Mouse (Mus musculus) forebrain, embryonic 16.5 days (tissue): ENCODE measurements around the gene Psme4. TPM values are rescaled to one million over a fixed set of nuclear protein-coding genes. Genes with fewer than 3 reads are reported as not detected.

Experiments
- ATAC-seq: fragments of 200-750 bp; cut with Nextera tagmentation; 2 replicates; pipeline ENCODE4 v1.8.0; 2017; ENCODE audit warnings: mild to moderate bottlenecking, moderate library complexity
- H3K27ac ChIP-seq: fragments of 300-500 bp; sonication (generic); 2 replicates; pipeline ENCODE4 v1.5.1; 2014; ENCODE audit warnings: low read length, control low read depth
- H3K27me3 ChIP-seq: fragments of 300-500 bp; sonication (generic); replicated peaks from 2 replicates; pipeline ENCODE4 v1.6.1; 2014; ENCODE audit warnings: low read length; ENCODE audit not compliant: control insufficient read depth, insufficient read depth
- H3K36me3 ChIP-seq: fragments of 300-500 bp; sonication (generic); 2 replicates; pipeline ENCODE4 v1.6.1; 2014; ENCODE audit not compliant: control insufficient read depth, insufficient read depth
- H3K4me1 ChIP-seq: fragments of 300-500 bp; sonication (generic); replicated peaks from 2 replicates; pipeline ENCODE4 v1.6.1; 2014; ENCODE audit warnings: low read length; ENCODE audit not compliant: control insufficient read depth, insufficient read depth
- H3K4me2 ChIP-seq: fragments of 300-500 bp; sonication (generic); 2 replicates; pipeline ENCODE4 v1.6.1; 2014; ENCODE audit warnings: mild to moderate bottlenecking, low read length, control low read depth
- H3K4me3 ChIP-seq: fragments of 300-500 bp; sonication (generic); replicated peaks from 2 replicates; pipeline ENCODE4 v1.5.1; 2014; ENCODE audit warnings: mild to moderate bottlenecking, low read length, control low read depth
- H3K9ac ChIP-seq: fragments of 300-500 bp; sonication (generic); replicated peaks from 2 replicates; pipeline ENCODE4 v1.6.1; 2014; ENCODE audit warnings: low read depth, low read length, control low read depth
- H3K9me3 ChIP-seq: fragments of 300-500 bp; sonication (generic); 2 replicates; pipeline ENCODE4 v1.6.1; 2016; ENCODE audit warnings: low read length; ENCODE audit not compliant: control insufficient read depth
- WGBS: fragments of 180-500 bp; shearing (Covaris S2); extraction: QIAGEN DNeasy Blood & Tissue Kit; methylation state at CpG from one replicate; pipeline ENCODE4 v1.1.7; 2014; 5-methylcytosine and 5-hydroxymethylcytosine counted together
- polyA plus RNA-seq: library from polyadenylated mRNA; unstranded; fragments of >200 nt; fragmentation: Nextera tagmentation; extraction: Ambion mirVana; gene quantifications from 2 replicates; pipeline ENCODE4 v1.2.1, GENCODE M21; 2015

The Psme4 gene
- polyA plus RNA-seq, result 17.2 and 17.6 TPM in 2 replicates

GRCm38 (mm10) chr11:30771267-30771903 lies at the start of gene Psme4:
Gene Psme4 (plus strand): TSS chr11:30771726.
- ATAC-seq, result peak; percentile 98
- peaks cover 14% of the 10 kb centered on the region for H3K4me1 ChIP-seq
- H3K4me2 ChIP-seq, result peak within 1 kb of the TSS; percentile 80
- no peaks in the 10 kb centered on the region for H3K36me3 ChIP-seq
- H3K9ac ChIP-seq, result peak within 1 kb of the TSS; percentile 92
- 1% methylated on average over 36 of the region's 43 CpGs for WGBS
- peak within 1 kb of the TSS; percentile 91 for H3K27ac ChIP-seq
- no peaks in the 10 kb centered on the region for H3K9me3 ChIP-seq
- H3K27me3 ChIP-seq, result no peaks in the 10 kb centered on the region
- H3K4me3 ChIP-seq, result peak within 1 kb of the TSS; percentile 96

DNA sequence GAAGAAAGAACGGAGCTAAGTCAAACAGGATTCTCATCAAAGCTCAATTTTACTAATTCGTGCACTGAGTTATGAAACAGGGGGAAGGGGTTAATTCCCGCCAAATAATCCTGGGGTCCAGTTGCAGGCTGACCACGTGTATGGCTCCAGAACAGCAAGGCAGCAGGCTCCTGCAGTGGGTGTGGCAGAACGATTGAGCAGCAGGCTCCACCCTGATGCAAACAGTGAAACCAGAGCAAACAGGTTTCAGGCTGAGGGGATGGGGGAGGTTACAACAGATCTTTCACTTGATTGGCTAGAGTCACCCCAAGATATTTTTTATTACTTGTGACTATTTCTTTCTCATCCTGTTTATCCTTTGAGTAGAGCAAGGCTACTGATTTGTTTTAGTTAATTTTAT lies 48.1 kb upstream of the Psme4 start:
- Histone ChIP-seq H3K4me3 (no peak overlapping the region), H3K36me3 (no peaks in the 10 kb centered on the region), H3K4me1 (no peaks in the 10 kb centered on the region), H3K27me3 (no peaks in the 10 kb centered on the region), H3K9me3 (no peaks in the 10 kb centered on the region), H3K27ac (no peak overlapping the region), H3K9ac (no peak overlapping the region), H3K4me2 (no peak overlapping the region)
- 64% methylated on average over 5 of the region's 5 CpGs for WGBS
- ATAC-seq, result no peak

- Histone ChIP-seq H3K27ac (no peak overlapping the region), H3K9ac (no peak overlapping the region), H3K36me3 (no peaks in the 10 kb centered on the region), H3K27me3 (no peaks in the 10 kb centered on the region), H3K4me1 (no peaks in the 10 kb centered on the region), H3K9me3 (no peaks in the 10 kb centered on the region), H3K4me2 (no peak overlapping the region), H3K4me3 (no peak overlapping the region)
- ATAC-seq, result no peak
Measured at GRCm38 (mm10) chr11:30730721-30731120, 40.8 kb upstream of the Psme4 start.

DNA sequence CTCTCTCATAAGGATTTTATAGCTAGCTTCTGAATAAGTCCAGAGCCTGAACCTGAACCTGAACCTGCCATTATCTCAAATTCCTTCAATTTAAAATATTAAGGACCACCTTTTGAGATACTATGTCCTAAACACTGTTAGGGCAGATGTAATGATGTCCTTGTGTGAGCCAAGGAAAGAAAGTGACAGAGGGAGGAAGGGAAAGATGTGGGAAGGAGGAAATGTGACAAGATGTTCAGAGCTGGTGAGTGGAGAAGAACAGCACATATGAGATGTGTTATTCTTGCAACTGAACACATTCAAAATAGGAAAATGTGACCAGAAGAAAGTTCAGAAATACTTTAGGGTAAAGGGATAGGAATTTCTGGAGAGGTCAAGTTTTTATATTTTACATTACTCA lies 38.1 kb upstream of the Psme4 start:
- no peak overlapping the region for H3K4me3 ChIP-seq
- H3K4me2 ChIP-seq, result no peak overlapping the region
- no peak overlapping the region for H3K27ac ChIP-seq
- no peaks in the 10 kb centered on the region for H3K36me3 ChIP-seq
- no peaks in the 10 kb centered on the region for H3K27me3 ChIP-seq
- no peak overlapping the region for H3K9ac ChIP-seq
- no peak for ATAC-seq
- no peaks in the 10 kb centered on the region for H3K9me3 ChIP-seq
- H3K4me1 ChIP-seq, result no peaks in the 10 kb centered on the region

GRCm38 (mm10) chr11:30743991-30744390 lies 27.5 kb upstream of the Psme4 start:
- Histone ChIP-seq H3K4me2 (no peak overlapping the region), H3K27ac (no peak overlapping the region), H3K36me3 (no peaks in the 10 kb centered on the region), H3K9ac (no peak overlapping the region), H3K4me3 (no peak overlapping the region), H3K27me3 (no peaks in the 10 kb centered on the region), H3K4me1 (no peaks in the 10 kb centered on the region), H3K9me3 (no peaks in the 10 kb centered on the region)
- ATAC-seq, result no peak

GRCm38 (mm10) chr11:30748938-30749337 lies 22.6 kb upstream of the Psme4 start:
- no peaks in the 10 kb centered on the region; the same call in 1 of the 2 replicates for H3K27me3 ChIP-seq
- no peaks in the 10 kb centered on the region for H3K4me1 ChIP-seq
- 94% methylated on average over 3 of the region's 3 CpGs for WGBS
- no peak overlapping the region for H3K4me3 ChIP-seq
- no peaks in the 10 kb centered on the region for H3K36me3 ChIP-seq
- no peak overlapping the region for H3K9ac ChIP-seq
- no peak for ATAC-seq
- no peak overlapping the region for H3K4me2 ChIP-seq
- H3K27ac ChIP-seq, result no peak overlapping the region
- no peaks in the 10 kb centered on the region for H3K9me3 ChIP-seq

- ATAC-seq, result no peak
- H3K27ac ChIP-seq, result no peak overlapping the region
- no peaks in the 10 kb centered on the region for H3K9me3 ChIP-seq
- no peak overlapping the region for H3K9ac ChIP-seq
- no peaks in the 10 kb centered on the region for H3K36me3 ChIP-seq
- H3K27me3 ChIP-seq, result no peaks in the 10 kb centered on the region; the same call in 1 of the 2 replicates
- WGBS, result 19% methylated on average over 3 of the region's 3 CpGs
- no peak overlapping the region for H3K4me2 ChIP-seq
- H3K4me1 ChIP-seq, result no peaks in the 10 kb centered on the region
- H3K4me3 ChIP-seq, result no peak overlapping the region
Measured at GRCm38 (mm10) chr11:30749587-30749986, 21.9 kb upstream of the Psme4 start.

- no peak overlapping the region for H3K4me3 ChIP-seq
- no peaks in the 10 kb centered on the region for H3K36me3 ChIP-seq
- no peak overlapping the region for H3K27ac ChIP-seq
- no peak overlapping the region for H3K9ac ChIP-seq
- no peaks in the 10 kb centered on the region; the same call in 1 of the 2 replicates for H3K27me3 ChIP-seq
- no peak overlapping the region for H3K4me2 ChIP-seq
- ATAC-seq, result no peak
- 33% methylated on average over 3 of the region's 3 CpGs for WGBS
- H3K4me1 ChIP-seq, result no peaks in the 10 kb centered on the region
- H3K9me3 ChIP-seq, result no peaks in the 10 kb centered on the region
Measured at GRCm38 (mm10) chr11:30750039-30750823, 21.3 kb upstream of the Psme4 start.

DNA sequence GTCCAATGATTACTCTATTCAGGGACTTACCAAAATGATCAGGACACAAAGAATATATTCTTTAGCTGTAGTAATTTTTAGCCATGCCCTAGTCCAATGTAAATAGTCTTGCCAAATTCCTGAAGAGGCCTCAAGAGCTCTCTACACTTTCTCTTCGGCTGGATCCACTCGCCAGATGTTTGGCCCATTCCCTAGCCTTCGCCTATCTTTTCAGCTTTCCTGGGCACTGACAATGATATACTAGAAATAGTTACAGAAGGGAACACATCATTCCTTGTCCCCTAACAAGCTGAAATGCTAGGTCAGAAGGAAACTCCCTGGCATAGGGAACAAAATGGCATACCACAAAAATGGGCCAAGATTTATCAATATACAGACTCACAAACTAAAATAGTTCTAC lies 18.6 kb upstream of the Psme4 start:
- Histone ChIP-seq H3K9me3 (no peaks in the 10 kb centered on the region), H3K4me1 (no peaks in the 10 kb centered on the region), H3K4me2 (no peak overlapping the region), H3K27me3 (no peaks in the 10 kb centered on the region; the same call in 1 of the 2 replicates), H3K36me3 (no peaks in the 10 kb centered on the region), H3K4me3 (no peak overlapping the region), H3K9ac (no peak overlapping the region), H3K27ac (no peak overlapping the region)
- 82% methylated on average over 3 of the region's 3 CpGs for WGBS
- no peak for ATAC-seq
